Mouse (Mus musculus) embryo, embryonic 11 days (tissue): ENCODE measurements at regions not wholly inside any gene's neighbourhood (a gene's known extent, or its start where the extent isn't known, plus 50 kb on each side); places are given as distances from the start of the nearest gene placed in this dataset.

Experiments
- DNase-seq: peaks from one replicate; pipeline ENCODE4 v3.0.0-alpha.2; 2015

- no peak for DNase-seq
Measured at GRCm38 (mm10) chr6:59713004-59713403, 286.9 kb upstream of the Gprin3 start.

- no peak for DNase-seq
Measured at GRCm38 (mm10) chr6:59684985-59685384, 258.9 kb upstream of the Gprin3 start.

GRCm38 (mm10) chr6:59667356-59667755 lies 241.3 kb upstream of the Gprin3 start:
- DNase-seq: peak; percentile 4
